Mouse (Mus musculus) G1E (cell line): ENCODE results near the gene Agfg2.

Experiments used
- CTCF ChIP-seq: IDR thresholded peaks from 2 replicates; pipeline ENCODE4 v1.5.1; 2012; ENCODE audit warnings: low read depth, low read length, inconsistent platforms, mixed read lengths
- GATA1 ChIP-seq: IDR thresholded peaks from 2 replicates; pipeline ENCODE4 v1.6.1; 2012; ENCODE audit warnings: borderline replicate concordance, low read length, inconsistent platforms, mixed read lengths
- GATA2 ChIP-seq: IDR thresholded peaks from 2 replicates; pipeline ENCODE4 v1.6.1; 2012; ENCODE audit warnings: low read depth, low read length, inconsistent platforms, borderline replicate concordance
- TAL1 ChIP-seq: conservative IDR thresholded peaks from 2 replicates; pipeline ENCODE4 v1.6.1; 2012; ENCODE audit warnings: low read depth, low read length, inconsistent platforms, mixed read lengths

- TF ChIP-seq CTCF (no peak), GATA2 (no peak), TAL1 (no peak), GATA1 (no peak)
These were observed 5.8 kb downstream of the Agfg2 start for GRCm38 (mm10) chr5:137678736-137679135.
